Mouse (Mus musculus) cerebellum, adult 9-10 months (tissue): Measurements from ENCODE around the gene Ripor3.

Experiments used
- DNase-seq: peaks from one replicate; pipeline ENCODE4 v3.0.0; 2022

Gene Ripor3

DNA sequence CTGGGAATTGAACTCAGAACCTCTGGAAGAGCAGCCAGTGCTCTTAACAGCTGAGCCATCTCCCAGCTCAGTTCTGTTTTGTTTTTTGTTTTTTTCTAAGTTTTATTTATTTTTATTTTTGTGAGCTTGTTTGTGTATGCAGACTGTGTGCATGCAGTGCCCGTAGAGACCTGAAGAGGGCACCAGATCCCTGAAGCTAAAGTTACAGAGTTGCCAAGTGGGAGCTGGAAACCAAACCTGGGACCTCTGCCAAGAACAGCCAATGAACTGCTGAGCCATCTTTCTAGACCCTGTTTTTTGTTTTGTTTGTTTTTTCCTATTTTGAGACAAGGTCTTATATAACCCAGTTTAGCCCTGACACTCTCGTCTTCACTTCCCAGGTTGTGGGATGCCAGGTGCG lies 18.0 kb upstream of the Ripor3 start:
- DNase-seq: no peak

DNA sequence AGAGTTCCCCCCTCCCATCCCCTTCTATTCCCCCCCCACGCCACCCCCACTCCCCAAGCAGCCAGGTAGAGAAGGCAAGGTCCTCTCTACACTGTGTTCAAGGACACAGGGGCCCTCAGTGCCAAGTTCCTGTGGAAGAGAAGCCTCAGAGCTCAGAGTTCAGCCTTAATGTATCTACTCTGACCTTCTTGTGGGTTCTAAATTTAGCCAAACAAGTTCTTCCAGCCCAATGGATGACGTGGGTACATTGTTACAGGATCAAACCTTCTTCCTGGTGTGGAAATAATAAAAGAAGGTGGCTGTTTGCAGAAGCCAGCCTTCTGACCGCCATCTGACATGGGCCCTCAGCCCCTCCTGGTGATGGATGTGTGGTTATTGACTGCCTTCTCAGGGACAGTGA lies 16.0 kb upstream of the Ripor3 start:
- DNase-seq: no peak

GRCm38 (mm10) chr2:168025882-168026281 lies 15.5 kb upstream of the Ripor3 start:
- DNase-seq: no peak

DNA sequence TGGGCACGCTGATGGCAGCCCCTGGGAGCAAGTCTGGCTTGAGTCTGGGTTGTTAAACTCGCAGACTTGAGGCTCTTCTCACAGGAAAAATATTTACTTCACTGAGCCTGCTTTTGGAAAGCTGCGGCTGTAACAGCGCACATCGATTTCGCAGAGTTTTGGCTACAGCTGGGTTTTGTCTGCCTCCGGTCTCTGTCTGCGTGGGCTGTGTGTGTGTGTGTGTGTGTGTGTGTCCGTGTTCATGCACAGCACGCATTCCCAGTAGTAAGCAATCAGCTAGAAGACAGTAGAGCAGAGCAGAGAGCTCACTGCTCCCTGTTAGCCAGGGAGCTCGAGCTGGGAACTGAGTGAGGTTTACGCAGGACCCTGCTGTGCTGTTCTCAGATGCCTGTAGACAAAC lies 14.8 kb upstream of the Ripor3 start:
- no peak for DNase-seq

GRCm38 (mm10) chr2:168023763-168024402 lies 13.5 kb upstream of the Ripor3 start:
- DNase-seq: no peak

DNA sequence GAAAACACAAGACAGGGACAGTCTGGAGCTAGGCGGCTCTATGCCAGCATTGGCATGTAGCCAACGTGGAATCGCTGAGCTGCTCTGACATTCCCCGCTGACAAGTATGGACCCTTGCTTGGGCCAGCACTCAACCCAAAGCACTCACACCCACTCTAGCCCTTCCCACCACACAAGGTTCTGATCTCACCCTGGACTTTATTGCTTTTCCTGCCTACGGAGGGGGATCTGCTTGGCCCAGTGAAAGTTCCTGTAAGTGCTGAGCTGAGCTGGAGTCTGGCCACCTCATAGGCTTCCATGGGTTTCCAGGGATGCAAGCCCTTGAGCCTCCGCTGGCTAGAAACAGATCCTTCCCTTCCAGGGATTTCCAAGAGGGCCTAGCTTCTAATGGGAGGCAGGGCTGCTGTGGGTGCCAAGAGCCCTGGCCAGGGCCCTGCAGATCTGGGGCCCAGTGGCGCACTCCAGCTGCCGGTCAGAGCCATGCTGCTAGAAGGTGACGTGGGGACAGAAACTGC lies 8.8 kb upstream of the Ripor3 start:
- DNase-seq: no peak

GRCm38 (mm10) chr2:168016951-168017391 lies 6.6 kb upstream of the Ripor3 start:
- peak; percentile 64 for DNase-seq

- no peak for DNase-seq
Measured at GRCm38 (mm10) chr2:168010893-168011292, 475 bp upstream of the Ripor3 start.

- DNase-seq: no peak
Measured at GRCm38 (mm10) chr2:168008132-168008531, 2.3 kb downstream of the Ripor3 start.

DNA sequence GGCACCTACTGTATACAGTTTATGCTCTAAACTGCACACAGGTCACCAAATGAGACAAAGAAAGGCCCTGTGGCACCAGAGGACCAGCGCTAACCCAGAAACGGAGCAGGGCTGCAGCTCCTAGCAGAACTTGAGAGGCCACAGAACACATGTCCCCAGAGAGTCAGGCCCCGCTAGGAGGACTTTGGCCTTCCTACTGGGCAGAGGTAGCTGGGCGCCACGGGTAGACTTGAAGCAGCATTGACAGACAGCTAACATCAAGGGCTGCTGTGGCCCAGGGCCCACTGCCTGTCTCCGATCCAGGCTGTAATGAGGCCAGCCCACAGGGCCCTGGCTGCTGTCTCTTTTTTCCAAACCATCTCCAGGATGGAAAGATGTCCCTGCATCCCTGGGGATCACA lies 3.9 kb downstream of the Ripor3 start:
- no peak for DNase-seq

- no peak for DNase-seq
Measured at GRCm38 (mm10) chr2:168005616-168006015, 4.8 kb downstream of the Ripor3 start.

DNA sequence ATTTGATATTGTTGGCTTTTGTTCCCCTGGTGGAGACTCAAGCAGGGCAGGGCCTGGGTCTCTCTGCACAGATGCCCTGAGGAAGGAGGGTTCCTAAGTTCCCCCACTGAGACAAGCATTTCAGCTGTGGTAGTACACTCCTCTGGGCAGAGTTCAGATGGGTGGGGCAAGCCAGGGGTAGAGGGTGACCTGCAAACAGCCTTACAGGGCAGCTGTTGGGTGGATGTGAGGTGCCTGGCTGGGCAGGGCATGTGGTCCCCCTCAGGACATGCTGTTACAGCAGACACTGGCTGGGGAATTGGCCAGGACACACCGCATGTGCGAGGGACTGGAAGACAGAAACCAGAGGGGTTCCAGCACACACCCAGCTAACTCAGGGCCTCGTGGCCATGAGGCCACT lies 5.4 kb downstream of the Ripor3 start:
- no peak for DNase-seq

- no peak for DNase-seq
Measured at GRCm38 (mm10) chr2:168004369-168004768, 6.0 kb downstream of the Ripor3 start.

DNA sequence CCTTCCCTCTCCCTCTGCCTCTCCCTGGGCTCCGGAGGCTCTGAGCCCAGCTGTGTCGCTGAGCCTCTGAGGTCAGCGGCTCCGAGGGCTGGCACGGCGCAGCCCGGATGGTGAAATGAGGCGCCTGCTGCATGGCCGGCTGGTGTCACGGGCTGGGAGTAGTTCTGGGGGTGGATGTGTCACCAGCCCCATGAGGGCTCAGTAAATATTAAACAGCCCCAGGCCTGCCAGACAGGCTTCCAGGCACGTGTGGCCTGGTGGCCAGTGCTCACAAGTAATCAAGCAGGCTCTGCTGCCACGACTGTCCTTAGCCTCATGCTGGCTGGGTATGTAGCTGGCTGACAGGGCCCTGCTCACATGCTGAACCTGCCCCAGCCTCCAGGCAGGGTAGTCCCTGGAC lies 7.0 kb downstream of the Ripor3 start:
- DNase-seq: no peak

DNA sequence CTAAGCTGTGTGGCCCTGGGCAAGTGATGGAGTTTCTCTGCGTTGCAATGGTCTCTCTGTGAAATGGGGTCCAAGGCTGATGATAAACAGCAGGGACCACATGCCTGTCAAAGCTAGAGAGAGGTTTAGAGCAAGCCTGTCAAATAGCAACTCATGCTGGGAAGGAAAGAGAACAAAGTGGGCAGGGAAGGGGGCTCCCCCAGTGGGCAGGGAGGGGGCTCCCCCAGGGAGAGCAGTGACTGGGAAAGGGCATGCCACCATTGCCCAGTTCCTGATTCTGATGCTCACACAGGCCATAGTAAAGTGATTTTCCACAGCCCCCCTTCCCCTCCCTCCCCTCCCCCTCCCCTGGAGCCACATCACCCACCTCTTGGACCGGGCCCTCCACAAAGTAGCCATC lies 7.5 kb downstream of the Ripor3 start:
- no peak for DNase-seq

DNA sequence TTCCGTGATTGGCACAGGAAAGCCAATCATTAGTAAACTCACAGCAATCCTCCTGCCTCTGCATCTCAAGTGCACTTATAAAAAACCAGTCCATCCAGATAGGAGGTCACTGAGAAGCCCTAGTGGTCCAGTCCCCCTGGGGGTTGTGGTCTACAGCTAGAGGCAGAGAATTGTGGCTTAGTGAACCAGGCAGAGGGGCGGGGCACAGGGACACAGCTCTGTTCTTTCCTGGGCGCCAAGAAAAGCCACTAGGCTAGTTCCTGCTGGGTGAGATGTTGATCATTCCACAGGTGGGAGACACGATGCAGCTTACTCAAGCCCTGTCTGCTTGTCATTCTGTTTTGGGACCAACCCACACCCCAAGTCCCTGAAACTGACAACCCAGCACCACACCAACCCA lies 8.2 kb downstream of the Ripor3 start:
- DNase-seq: no peak

GRCm38 (mm10) chr2:167999145-167999743 lies 11.2 kb downstream of the Ripor3 start:
- no peak for DNase-seq

GRCm38 (mm10) chr2:167997562-167997961 lies 12.9 kb downstream of the Ripor3 start:
- no peak for DNase-seq

DNA sequence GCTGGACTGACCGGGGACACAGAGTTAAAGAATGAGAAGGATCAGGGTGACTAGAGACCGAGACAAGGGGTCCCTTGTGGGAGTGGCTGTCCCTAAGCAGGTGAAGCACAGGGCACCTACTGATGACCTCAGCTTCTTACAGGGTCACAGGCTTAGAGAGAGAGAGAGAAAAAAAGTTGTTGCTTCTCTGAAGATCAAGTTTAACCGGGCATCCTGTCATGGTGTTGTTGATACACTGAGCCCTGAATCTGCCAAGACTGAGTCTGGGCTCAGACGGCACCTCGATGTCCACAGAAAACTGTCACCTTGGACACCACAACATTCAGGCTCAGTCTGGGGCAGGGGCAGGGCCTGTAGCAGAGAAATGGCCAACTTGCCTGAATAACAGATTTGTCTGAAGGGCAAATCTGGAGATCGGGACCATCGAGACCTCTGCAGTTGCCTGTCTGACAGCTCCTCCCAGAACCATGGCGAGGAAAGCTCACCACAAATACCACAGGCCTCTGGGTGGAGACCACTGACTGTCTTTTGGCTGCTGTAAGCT lies 13.7 kb downstream of the Ripor3 start:
- no peak for DNase-seq

DNA sequence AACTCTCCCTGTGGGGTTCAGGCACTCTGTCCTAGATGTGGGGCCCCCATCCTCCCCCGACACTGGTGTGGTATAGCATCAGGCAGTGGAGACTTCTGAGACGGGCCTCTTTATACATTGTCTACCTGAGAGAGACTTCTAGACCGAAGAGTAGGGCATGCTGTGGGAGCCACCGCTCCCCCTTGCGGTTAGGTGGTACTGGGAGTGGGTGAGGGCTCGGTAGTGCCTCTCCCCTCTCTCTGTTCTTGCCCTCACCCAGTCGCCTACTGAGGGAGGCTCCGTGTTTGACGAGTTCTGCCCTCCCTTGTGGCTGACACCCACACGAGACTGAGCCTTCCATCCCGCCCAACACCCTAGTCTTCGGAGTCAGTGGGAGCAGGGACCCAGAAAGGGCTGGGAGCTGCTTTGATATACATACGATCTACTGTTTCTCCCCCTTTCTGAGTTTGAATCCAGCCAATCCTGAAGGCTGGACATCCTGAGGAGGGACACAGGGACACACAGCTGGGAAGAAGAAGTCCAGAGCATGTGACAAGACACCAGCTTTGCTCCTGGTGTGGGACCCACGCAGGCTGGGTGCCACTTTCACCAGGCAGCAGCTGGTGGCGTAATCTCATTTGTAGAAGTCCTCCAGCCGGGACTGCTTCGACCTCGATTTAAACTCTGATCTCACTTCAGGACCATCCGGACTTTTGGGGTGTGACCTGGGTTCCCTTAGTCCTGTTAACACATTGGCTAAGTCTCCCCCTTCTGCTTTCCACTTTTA lies 14.4 kb downstream of the Ripor3 start:
- no peak for DNase-seq

- no peak for DNase-seq
Measured at GRCm38 (mm10) chr2:167993260-167993659, 17.2 kb downstream of the Ripor3 start.

DNA sequence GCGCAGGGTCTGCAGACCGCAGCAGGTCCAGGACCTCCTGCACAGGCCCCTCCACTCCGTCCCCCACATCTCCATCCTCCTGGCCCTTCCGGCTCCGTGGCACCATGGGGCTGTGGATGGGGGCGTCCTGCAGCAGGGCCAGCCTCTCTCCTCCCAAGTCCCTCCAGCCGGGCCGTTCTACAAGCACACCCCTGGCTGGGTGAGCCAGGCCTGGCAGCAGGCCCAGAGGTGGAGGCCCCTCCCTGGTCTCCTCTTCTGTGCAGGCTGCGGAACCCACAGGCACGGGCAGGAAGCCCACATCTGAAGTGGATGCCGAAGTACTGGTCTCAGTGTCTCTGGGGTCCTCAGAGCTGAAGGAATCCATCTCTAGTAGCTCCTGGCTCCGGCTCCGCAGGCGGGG lies 21.1 kb downstream of the Ripor3 start:
- no peak for DNase-seq

DNA sequence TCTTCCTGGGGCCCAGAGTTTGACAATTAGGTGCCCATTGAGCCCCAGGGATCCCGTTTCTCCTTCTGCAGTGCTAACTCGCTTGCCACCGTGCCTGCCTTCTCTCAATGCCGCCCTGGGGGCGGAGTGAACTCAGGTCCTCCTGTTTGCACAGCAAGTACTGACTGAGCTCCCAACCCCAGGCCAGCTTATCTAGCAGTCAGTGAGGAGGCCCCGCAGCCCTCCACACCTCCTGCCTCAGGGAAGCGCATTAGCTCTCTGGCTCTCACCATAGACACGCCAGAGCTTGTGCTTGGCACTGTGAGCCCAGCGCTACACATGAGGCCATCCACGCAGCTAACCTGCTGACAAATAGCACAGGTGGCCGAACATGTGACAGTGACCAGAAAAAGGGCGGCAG lies 22.8 kb downstream of the Ripor3 start:
- no peak for DNase-seq

GRCm38 (mm10) chr2:167986762-167987161 lies 23.7 kb downstream of the Ripor3 start:
- DNase-seq: no peak
